Mouse (Mus musculus) forebrain, embryonic 15.5 days (tissue): ENCODE measurements around the gene Csf2rb. TPM values are rescaled to one million over a fixed set of nuclear protein-coding genes. Genes with fewer than 3 reads are reported as not detected.

Experiments
- ATAC-seq: fragments of 200-750 bp; cut with Nextera tagmentation; replicated peaks from 2 replicates; pipeline ENCODE4 v1.8.0; 2017; ENCODE audit warnings: mild to moderate bottlenecking, moderate TSS enrichment, moderate library complexity
- H3K27ac ChIP-seq: fragments of 300-500 bp; sonication (generic); replicated peaks from 2 replicates; pipeline ENCODE4 v1.5.1; 2015; ENCODE audit warnings: mild to moderate bottlenecking, inconsistent platforms
- H3K27me3 ChIP-seq: fragments of 300-500 bp; sonication (generic); 2 replicates; pipeline ENCODE4 v1.6.1; 2015; ENCODE audit warnings: inconsistent platforms
- H3K36me3 ChIP-seq: fragments of 300-500 bp; sonication (generic); 2 replicates; pipeline ENCODE4 v1.6.1; 2015; ENCODE audit warnings: mild to moderate bottlenecking, inconsistent platforms
- H3K4me1 ChIP-seq: fragments of 300-500 bp; sonication (generic); 2 replicates; pipeline ENCODE4 v1.6.1; 2015; ENCODE audit warnings: inconsistent platforms
- H3K4me2 ChIP-seq: fragments of 300-500 bp; sonication (generic); replicated peaks from 2 replicates; pipeline ENCODE4 v1.6.1; 2015; ENCODE audit warnings: mild to moderate bottlenecking, inconsistent platforms
- H3K4me3 ChIP-seq: fragments of 300-500 bp; sonication (generic); 2 replicates; pipeline ENCODE4 v1.5.1; 2015; ENCODE audit warnings: mild to moderate bottlenecking, inconsistent platforms
- H3K9ac ChIP-seq: fragments of 300-500 bp; sonication (generic); replicated peaks from 2 replicates; pipeline ENCODE4 v1.6.1; 2015; ENCODE audit warnings: mild to moderate bottlenecking, inconsistent platforms
- H3K9me3 ChIP-seq: fragments of 300-500 bp; sonication (generic); 2 replicates; pipeline ENCODE4 v1.6.1; 2016; ENCODE audit warnings: inconsistent platforms
- WGBS: fragments of 180-500 bp; shearing (Covaris S2); methylation state at CpG from one replicate; pipeline ENCODE4 v1.1.7; 2015; ENCODE audit warnings: mixed read lengths; 5-methylcytosine and 5-hydroxymethylcytosine counted together
- microRNA-seq: library from miRNA; unstranded; fragments of <30 nt; microRNA quantifications from one replicate; pipeline ENCODE4, GENCODE M21; 2016
- polyA plus RNA-seq: library from polyadenylated mRNA; unstranded; fragments of >200 nt; fragmentation: Nextera tagmentation; extraction: Ambion mirVana; gene quantifications from 2 replicates; pipeline ENCODE4 v1.2.1, GENCODE M21; 2015

Csf2rb gene
- polyA plus RNA-seq, 1 experiment from 2014 or later = 0.32 TPM

DNA sequence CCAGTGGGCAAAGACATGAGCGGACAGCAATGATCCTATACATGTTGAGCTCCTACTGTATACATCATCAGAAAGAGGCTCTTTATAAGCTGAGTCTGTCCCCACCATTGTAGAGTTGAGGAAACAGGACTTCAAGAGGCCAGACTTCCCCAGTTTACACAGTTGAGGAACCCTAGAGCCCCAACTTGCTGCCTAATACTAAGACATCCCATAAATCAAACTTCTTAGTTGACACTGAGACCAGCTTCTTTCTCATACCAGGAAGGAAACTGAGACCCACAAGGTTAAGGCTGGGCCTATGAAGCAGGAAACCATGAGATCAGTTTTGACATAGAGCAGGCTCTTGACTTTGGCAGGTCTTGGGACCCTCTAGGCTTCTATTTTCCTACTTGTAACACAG, 60.0 kb downstream of the Csf2rb start:
- Histone ChIP-seq H3K9me3 (no peaks in the 10 kb centered on the region), H3K4me2 (no peak overlapping the region), H3K36me3 (no peaks in the 10 kb centered on the region), H3K27me3 (no peaks in the 10 kb centered on the region), H3K4me3 (no peak overlapping the region), H3K9ac (no peak overlapping the region), H3K4me1 (peaks cover 20% of the 10 kb centered on the region), H3K27ac (no peak overlapping the region)
- no peak for ATAC-seq
- 100% methylated on average over 1 of the region's 1 CpGs for WGBS

GRCm38 (mm10) chr15:78390855-78391254, 65.3 kb downstream of the Csf2rb start:
- H3K9ac ChIP-seq = no peak overlapping the region
- H3K36me3 ChIP-seq = no peaks in the 10 kb centered on the region
- WGBS = 84% methylated on average over 3 of the region's 3 CpGs
- no peak overlapping the region for H3K4me2 ChIP-seq
- H3K27me3 ChIP-seq = no peaks in the 10 kb centered on the region
- no peak overlapping the region for H3K27ac ChIP-seq
- no peak for ATAC-seq
- no peak overlapping the region for H3K4me3 ChIP-seq
- H3K9me3 ChIP-seq = no peaks in the 10 kb centered on the region
- H3K4me1 ChIP-seq = no peaks in the 10 kb centered on the region

GRCm38 (mm10) chr15:78395478-78395962, 70.0 kb downstream of the Csf2rb start, which contains the start of gene Tex33:
Tex33 (minus strand) TSS chr15:78395912.
- WGBS = 85% methylated on average over 8 of the region's 8 CpGs
- no peaks in the 10 kb centered on the region for H3K4me1 ChIP-seq
- no peak for ATAC-seq
- H3K9ac ChIP-seq = no peak within 1 kb of the TSS
- no peaks in the 10 kb centered on the region for H3K27me3 ChIP-seq
- H3K4me3 ChIP-seq = no peak within 1 kb of the TSS
- no peaks in the 10 kb centered on the region for H3K36me3 ChIP-seq
- no peak within 1 kb of the TSS for H3K4me2 ChIP-seq
- no peaks in the 10 kb centered on the region for H3K9me3 ChIP-seq
- no peak within 1 kb of the TSS for H3K27ac ChIP-seq

- Histone ChIP-seq H3K27me3 (no peaks in the 10 kb centered on the region), H3K4me1 (peaks cover 43% of the 10 kb centered on the region), H3K27ac (no peak overlapping the region), H3K4me2 (no peak overlapping the region), H3K4me3 (no peak overlapping the region), H3K36me3 (no peaks in the 10 kb centered on the region), H3K9ac (no peak overlapping the region), H3K9me3 (no peaks in the 10 kb centered on the region)
- ATAC-seq = no peak
- WGBS = 79% methylated on average over 6 of the region's 6 CpGs
These were observed 75.8 kb downstream of the Csf2rb start for GRCm38 (mm10) chr15:78401345-78401744.

- WGBS = 53% methylated on average over 4 of the region's 4 CpGs
- H3K4me2 ChIP-seq = no peak overlapping the region
- H3K36me3 ChIP-seq = no peaks in the 10 kb centered on the region
- ATAC-seq = no peak
- H3K27me3 ChIP-seq = no peaks in the 10 kb centered on the region
- H3K4me1 ChIP-seq = peaks cover 44% of the 10 kb centered on the region
- H3K4me3 ChIP-seq = no peak overlapping the region
- H3K9me3 ChIP-seq = no peaks in the 10 kb centered on the region
- H3K9ac ChIP-seq = 0 out of 2 replicates have a peak overlapping the region, but pooled peaks have one; percentile 3
- no peak overlapping the region for H3K27ac ChIP-seq
These were observed 76.4 kb downstream of the Csf2rb start for GRCm38 (mm10) chr15:78401921-78402320.

DNA sequence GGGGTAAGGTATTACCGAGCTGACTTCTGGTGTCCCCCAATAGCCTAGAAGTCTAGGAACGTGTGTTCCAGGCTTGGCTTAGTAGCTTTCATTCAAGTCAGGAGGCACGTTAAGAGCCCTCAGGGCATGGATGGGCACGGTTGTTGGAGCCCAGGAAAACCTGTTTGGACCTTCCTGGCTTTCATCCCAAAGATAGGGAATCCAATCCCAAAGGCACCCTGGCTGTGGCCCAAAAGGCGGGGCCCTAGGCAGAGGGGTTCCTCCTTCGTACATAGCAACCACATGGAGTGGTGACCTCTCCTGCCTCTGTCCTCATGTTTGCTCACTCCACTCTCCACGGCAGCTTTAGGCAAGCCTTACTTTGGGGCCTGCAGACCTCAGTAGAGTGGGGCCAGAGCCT, 76.9 kb downstream of the Csf2rb start:
- no peaks in the 10 kb centered on the region for H3K36me3 ChIP-seq
- no peak overlapping the region for H3K4me3 ChIP-seq
- no peak overlapping the region for H3K9ac ChIP-seq
- no peak for ATAC-seq
- no peaks in the 10 kb centered on the region for H3K9me3 ChIP-seq
- peaks cover 49% of the 10 kb centered on the region for H3K4me1 ChIP-seq
- 80% methylated on average over 7 of the region's 7 CpGs for WGBS
- H3K27ac ChIP-seq = no peak overlapping the region
- H3K4me2 ChIP-seq = no peak overlapping the region
- H3K27me3 ChIP-seq = no peaks in the 10 kb centered on the region

GRCm38 (mm10) chr15:78403301-78403741, 77.8 kb downstream of the Csf2rb start:
- Histone ChIP-seq H3K36me3 (no peaks in the 10 kb centered on the region), H3K27me3 (no peaks in the 10 kb centered on the region), H3K4me3 (no peak overlapping the region), H3K9me3 (no peaks in the 10 kb centered on the region), H3K4me2 (peak overlapping the region; percentile 9; the same call in 1 of the 2 replicates), H3K4me1 (peaks cover 53% of the 10 kb centered on the region), H3K9ac (no peak overlapping the region), H3K27ac (peak overlapping the region; percentile 57)
- WGBS = 52% methylated on average over 3 of the region's 3 CpGs
- ATAC-seq = no peak

Small RNA genes lying within 50 kb of the gene (microRNA-seq; reads per million reads assigned to microRNA genes)
- gene Mir7676-1 = not detected
- not detected for gene Mir7676-2

Other genes starting within 250 kb of the Csf2rb start
- 7.0 and 7.6 TPM in 2 replicates for gene Cacng2, start 205.7 kb upstream of the Csf2rb start, polyA plus RNA-seq
- gene Ift27, start 151.6 kb upstream of the Csf2rb start, polyA plus RNA-seq = 118 and 120 TPM in 2 replicates
- not detected in 2 replicates for gene Pvalb, start 119.4 kb upstream of the Csf2rb start, polyA plus RNA-seq
- gene Ncf4, start 81.0 kb upstream of the Csf2rb start, polyA plus RNA-seq = 0.87 and 1.1 TPM in 2 replicates
- gene Csf2rb2, start 20.0 kb upstream of the Csf2rb start, polyA plus RNA-seq = 0.08 and 0.15 TPM in 2 replicates
- gene Tex33, start 70.2 kb downstream of the Csf2rb start, polyA plus RNA-seq = not detected in 2 replicates
- 23.7 and 24.6 TPM in 2 replicates for gene Tst, start 80.2 kb downstream of the Csf2rb start, polyA plus RNA-seq
- gene Mpst, start 80.7 kb downstream of the Csf2rb start, polyA plus RNA-seq = 4.1 and 5.3 TPM in 2 replicates
- gene Kctd17, start 102.8 kb downstream of the Csf2rb start, polyA plus RNA-seq = 123 and 132 TPM in 2 replicates
- 0.11 and 0.34 TPM in 2 replicates for gene Tmprss6, start 142.9 kb downstream of the Csf2rb start, polyA plus RNA-seq
- gene Il2rb, start 169.5 kb downstream of the Csf2rb start, polyA plus RNA-seq = not detected in 2 replicates
- 4.2 and 4.9 TPM in 2 replicates for gene C1qtnf6, start 205.7 kb downstream of the Csf2rb start, polyA plus RNA-seq
- 1.0 and 1.4 TPM in 2 replicates for gene Sstr3, start 218.9 kb downstream of the Csf2rb start, polyA plus RNA-seq
- 3.1 and 7.5 TPM in 2 replicates for gene Rac2, start 247.0 kb downstream of the Csf2rb start, polyA plus RNA-seq